Mouse (Mus musculus): ENCODE measurements around the gene Calm3.

DNA sequence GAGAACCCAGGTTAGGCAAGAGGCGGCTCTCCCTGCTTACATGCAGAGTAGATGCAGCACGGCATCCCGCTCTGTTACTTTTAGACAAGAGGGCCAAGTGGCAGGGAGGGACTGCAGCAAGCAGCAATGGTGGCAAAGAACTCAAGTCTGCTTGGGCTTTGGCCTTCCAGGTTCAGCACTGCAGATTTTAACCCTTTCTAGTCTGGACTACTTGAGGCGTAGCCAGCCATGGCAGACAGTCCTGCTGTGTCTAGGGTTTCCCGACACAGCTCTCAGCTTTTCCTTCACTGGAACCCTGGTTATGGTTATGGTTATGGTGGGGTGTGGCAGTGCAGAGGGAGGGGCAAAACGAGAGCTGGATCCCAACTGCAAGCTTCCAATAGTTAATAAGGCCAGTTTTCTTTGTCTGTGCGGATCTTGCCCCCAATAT, 3.7 kb downstream of the Calm3 start:
- TF ChIP-seq CEBPB (IDR thresholded peaks at IDR 0.05; ENCODE audit: insufficient read depth, poor library complexity, severe bottlenecking) = no peak
- TF ChIP-seq E2F4 (IDR thresholded peaks at IDR 0.05; ENCODE audit: insufficient read depth) = no peak
- no peak for TF ChIP-seq MAX (IDR thresholded peaks at IDR 0.05; ENCODE audit: low read depth)
- TF ChIP-seq POLR2AphosphoS2 (IDR thresholded peaks at IDR 0.05; ENCODE audit: insufficient read length, low read depth) = no peak
- TF ChIP-seq POLR2A (IDR thresholded peaks at IDR 0.05; ENCODE audit: insufficient read length, low read depth) = no peak
- no peak for TF ChIP-seq USF1 (IDR thresholded peaks at IDR 0.05; ENCODE audit: low read depth)
- no peak for TF ChIP-seq TCF12 (IDR thresholded peaks at IDR 0.05; ENCODE audit: insufficient read depth, poor library complexity, severe bottlenecking)
- no peak for TF ChIP-seq MYOD1 (IDR thresholded peaks at IDR 0.05; ENCODE audit: control insufficient read depth in 1 of 3, insufficient read length in 2 of 3, low read depth in 2 of 3)
